Mouse (Mus musculus) activated CD4-positive, CD25-positive, alpha-beta regulatory T cell (primary cell): Measurements from ENCODE around the gene C2cd4b. TPM values are rescaled to one million over a fixed set of nuclear protein-coding genes. Genes with fewer than 3 reads are reported as not detected.

Source experiments
- polyA plus RNA-seq, 2 experiments: library from polyadenylated mRNA; unstranded; fragments of 100-300 nt; shearing (Covaris generic); gene quantifications; one replicate each; pipeline ENCODE4 v1.2.1; 2017

The C2cd4b gene
- 1 to 10 TPM in 1 of 2 experiments, under 1 TPM in 1; 0.39 to 4.1 TPM for polyA plus RNA-seq

GRCm38 (mm10) chr9:67759163-67759955 lies at the start of gene C2cd4b:
C2cd4b (plus strand) TSS chr9:67759437.

Other genes with a start within 250 kb of the C2cd4b start
- gene Tln2, start 199.7 kb upstream of the C2cd4b start, polyA plus RNA-seq: under 1 TPM; 0.21 to 0.39 TPM
- gene C2cd4a, start 72.9 kb downstream of the C2cd4b start, polyA plus RNA-seq: not detected
- 10 to 100 TPM in 1 of 2 experiments, 1 to 10 TPM in 1; 10.0 to 16.0 TPM for gene Vps13c, start 81.0 kb downstream of the C2cd4b start, polyA plus RNA-seq